Mouse (Mus musculus) liver, embryonic 16.5 days (tissue): ENCODE measurements around the gene Prkca. TPM values are rescaled to one million over a fixed set of nuclear protein-coding genes. Genes with fewer than 3 reads are reported as not detected.

Experiments
- ATAC-seq: fragments of 200-750 bp; cut with Nextera tagmentation; 2 replicates; pipeline ENCODE4 v1.8.0; 2017; ENCODE audit warnings: low read depth, mild to moderate bottlenecking, moderate number of reproducible peaks, moderate library complexity
- H3K27ac ChIP-seq: fragments of 300-500 bp; sonication (generic); 2 replicates; pipeline ENCODE4 v1.5.1; 2014; ENCODE audit warnings: mild to moderate bottlenecking, low read length
- H3K27me3 ChIP-seq: fragments of 300-500 bp; sonication (generic); 2 replicates; pipeline ENCODE4 v1.6.1; 2014; ENCODE audit warnings: low read depth, low read length, mixed read lengths; ENCODE audit not compliant: control insufficient read depth, insufficient read depth
- H3K36me3 ChIP-seq: fragments of 300-500 bp; sonication (generic); 2 replicates; pipeline ENCODE4 v1.6.1; 2014; ENCODE audit warnings: mild to moderate bottlenecking; ENCODE audit not compliant: control insufficient read depth, insufficient read depth
- H3K4me1 ChIP-seq: fragments of 300-500 bp; sonication (generic); 2 replicates; pipeline ENCODE4 v1.6.1; 2014; ENCODE audit warnings: low read depth, low read length, mixed read lengths; ENCODE audit not compliant: control insufficient read depth
- H3K4me2 ChIP-seq: fragments of 300-500 bp; sonication (generic); 2 replicates; pipeline ENCODE4 v1.6.1; 2014; ENCODE audit warnings: low read depth, low read length, mixed read lengths
- H3K4me3 ChIP-seq: fragments of 300-500 bp; sonication (generic); 2 replicates; pipeline ENCODE4 v1.5.1; 2014; ENCODE audit warnings: low read depth, mild to moderate bottlenecking, low read length
- H3K9ac ChIP-seq: fragments of 300-500 bp; sonication (generic); 2 replicates; pipeline ENCODE4 v1.6.1; 2014; ENCODE audit warnings: low read depth, low read length
- H3K9me3 ChIP-seq: fragments of 300-500 bp; sonication (generic); replicated peaks from 2 replicates; pipeline ENCODE4 v1.6.1; 2016; ENCODE audit warnings: low read length; ENCODE audit not compliant: control insufficient read depth
- WGBS: fragments of 180-500 bp; shearing (Covaris S2); extraction: QIAGEN DNeasy Blood & Tissue Kit; methylation state at CpG from one replicate; pipeline ENCODE4 v1.1.7; 2014; ENCODE audit not compliant: insufficient replicate concordance; 5-methylcytosine and 5-hydroxymethylcytosine counted together
- polyA plus RNA-seq: library from polyadenylated mRNA; unstranded; fragments of >200 nt; fragmentation: Nextera tagmentation; extraction: Ambion mirVana; gene quantifications from 2 replicates; pipeline ENCODE4 v1.2.1, GENCODE M21; 2015

Prkca gene
- polyA plus RNA-seq, 1 experiment from 2014 or later = 3.4 TPM

DNA sequence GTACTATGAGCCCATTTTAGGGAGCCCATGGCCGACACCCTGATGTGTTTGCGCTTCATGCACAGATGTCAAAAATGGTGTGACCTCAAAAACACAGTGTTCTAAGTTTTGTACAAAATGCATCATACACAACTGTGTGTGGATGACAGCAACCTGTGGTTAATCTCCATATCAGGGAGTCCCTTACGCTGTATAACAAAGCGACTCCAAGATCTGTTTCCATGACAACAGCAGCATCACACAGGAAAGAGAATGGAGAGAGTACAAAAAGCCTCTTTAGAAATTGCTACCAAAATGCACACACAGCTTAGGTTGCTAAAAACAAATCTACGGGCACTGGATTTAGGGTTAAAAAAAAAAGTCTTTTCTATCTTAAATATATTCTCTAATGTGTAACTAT is 171.8 kb downstream of the Prkca start:
- no peak overlapping the region for H3K9ac ChIP-seq
- H3K4me1 ChIP-seq = no peaks in the 10 kb centered on the region
- H3K9me3 ChIP-seq = no peaks in the 10 kb centered on the region
- H3K4me3 ChIP-seq = no peak overlapping the region
- no peak overlapping the region for H3K4me2 ChIP-seq
- H3K27ac ChIP-seq = no peak overlapping the region
- no peak for ATAC-seq
- WGBS = 70% methylated on average over 5 of the region's 5 CpGs
- no peaks in the 10 kb centered on the region for H3K36me3 ChIP-seq
- no peaks in the 10 kb centered on the region for H3K27me3 ChIP-seq

DNA sequence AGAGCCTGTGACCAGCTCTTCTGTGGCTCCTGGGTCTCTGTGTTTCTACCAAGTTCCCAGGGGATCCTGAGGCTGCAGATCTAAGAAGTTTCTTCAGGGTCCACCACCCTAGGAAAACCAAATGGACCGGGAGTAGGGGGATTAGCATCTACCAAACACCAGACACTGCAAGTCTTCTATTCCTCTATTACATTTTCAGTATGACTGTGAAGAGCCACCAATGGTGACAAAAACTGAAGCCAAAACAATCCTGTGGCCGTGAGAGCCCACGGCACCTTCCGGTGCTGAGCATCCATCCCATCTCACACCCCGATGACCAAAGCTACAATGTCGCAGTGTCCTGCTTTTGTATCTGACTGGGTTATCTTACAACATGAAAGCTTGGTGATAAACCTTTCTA is 172.5 kb downstream of the Prkca start:
- Histone ChIP-seq H3K9me3 (no peaks in the 10 kb centered on the region), H3K4me1 (no peaks in the 10 kb centered on the region)
- WGBS = 72% methylated on average over 6 of the region's 6 CpGs

DNA sequence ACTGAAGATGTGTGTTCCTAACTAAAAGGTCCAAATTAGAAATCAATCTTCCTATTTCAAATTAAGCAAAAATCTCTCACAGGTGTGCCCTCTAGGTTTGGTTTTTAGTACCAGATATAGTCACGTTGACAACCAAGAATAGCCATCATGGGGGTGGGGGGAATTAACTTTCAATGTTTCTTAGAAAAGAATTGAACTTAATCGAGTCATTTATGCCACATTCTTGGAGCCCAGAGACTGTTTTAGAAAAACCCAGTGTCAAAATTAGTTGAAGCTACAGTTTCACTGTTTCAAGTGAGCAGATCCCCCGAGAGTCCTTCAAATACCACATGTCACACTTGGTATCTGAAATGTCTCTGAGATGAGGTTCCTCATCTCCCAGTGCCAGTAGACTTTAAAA is 173.6 kb downstream of the Prkca start:
- no peaks in the 10 kb centered on the region for H3K27me3 ChIP-seq
- ATAC-seq = no peak
- whole genome bisulfite sequencing = 67% methylated on average over 3 of the region's 3 CpGs

More for the DNA sequence above, 172.5 kb downstream of the Prkca start:
- Histone ChIP-seq H3K9ac (no peak overlapping the region), H3K4me2 (no peak overlapping the region), H3K36me3 (no peaks in the 10 kb centered on the region), H3K4me3 (no peak overlapping the region), H3K27ac (no peak overlapping the region), H3K27me3 (no peaks in the 10 kb centered on the region)
- no peak for ATAC-seq

DNA sequence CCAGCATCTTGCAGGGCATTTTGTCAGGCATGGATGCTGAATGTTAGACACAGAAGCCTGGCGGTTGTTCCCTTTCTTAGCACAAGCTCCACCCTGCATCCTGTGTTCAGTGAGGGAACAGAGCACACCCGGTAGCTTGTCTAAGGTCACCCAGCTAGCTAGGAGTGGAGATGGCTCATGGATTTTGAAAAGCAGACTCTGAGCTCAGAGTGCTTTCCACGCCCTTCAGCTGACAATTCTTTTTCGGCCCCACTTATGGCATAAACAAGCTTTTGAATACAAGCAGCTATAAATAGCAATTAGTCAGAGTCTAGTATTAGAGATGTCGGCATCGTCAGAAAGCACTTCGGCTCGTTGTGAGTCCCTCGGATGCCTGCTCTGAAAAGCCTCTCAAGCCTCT is 178.0 kb downstream of the Prkca start:
- Histone ChIP-seq H3K9me3 (no peaks in the 10 kb centered on the region), H3K36me3 (no peaks in the 10 kb centered on the region), H3K4me2 (no peak overlapping the region), H3K9ac (no peak overlapping the region), H3K27me3 (no peaks in the 10 kb centered on the region), H3K4me1 (no peaks in the 10 kb centered on the region), H3K4me3 (no peak overlapping the region), H3K27ac (no peak overlapping the region)
- ATAC-seq = no peak
- 49% methylated on average over 9 of the region's 9 CpGs for WGBS

More for the DNA sequence above, 173.6 kb downstream of the Prkca start:
- H3K27ac ChIP-seq = no peak overlapping the region
- H3K4me1 ChIP-seq = no peaks in the 10 kb centered on the region
- no peaks in the 10 kb centered on the region for H3K9me3 ChIP-seq
- no peak overlapping the region for H3K4me2 ChIP-seq
- no peaks in the 10 kb centered on the region for H3K36me3 ChIP-seq
- no peak overlapping the region for H3K4me3 ChIP-seq
- H3K9ac ChIP-seq = no peak overlapping the region

DNA sequence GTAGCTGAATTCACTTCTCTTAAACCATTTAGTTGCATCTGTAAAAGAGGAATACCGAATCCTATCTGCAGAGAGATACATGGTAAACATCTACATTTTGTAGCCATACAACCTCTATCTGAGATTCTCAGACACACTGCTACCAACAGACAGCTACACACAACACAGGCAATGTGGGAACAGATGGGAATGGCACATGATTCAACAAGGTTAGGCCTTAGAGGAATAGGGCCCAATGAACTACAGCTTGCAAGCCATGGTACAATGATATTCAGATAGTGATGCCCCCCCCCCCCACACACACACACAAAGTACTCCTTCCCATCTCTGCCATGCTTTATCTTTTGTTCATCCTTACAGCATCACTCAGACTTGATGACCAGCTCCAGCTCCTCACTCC is 181.1 kb downstream of the Prkca start:
- no peak overlapping the region for H3K4me3 ChIP-seq
- 70% methylated on average over 1 of the region's 1 CpGs for WGBS
- no peaks in the 10 kb centered on the region for H3K9me3 ChIP-seq
- no peaks in the 10 kb centered on the region for H3K27me3 ChIP-seq
- H3K27ac ChIP-seq = no peak overlapping the region
- H3K4me2 ChIP-seq = no peak overlapping the region
- H3K36me3 ChIP-seq = no peaks in the 10 kb centered on the region
- ATAC-seq = no peak
- H3K4me1 ChIP-seq = no peaks in the 10 kb centered on the region
- no peak overlapping the region for H3K9ac ChIP-seq

DNA sequence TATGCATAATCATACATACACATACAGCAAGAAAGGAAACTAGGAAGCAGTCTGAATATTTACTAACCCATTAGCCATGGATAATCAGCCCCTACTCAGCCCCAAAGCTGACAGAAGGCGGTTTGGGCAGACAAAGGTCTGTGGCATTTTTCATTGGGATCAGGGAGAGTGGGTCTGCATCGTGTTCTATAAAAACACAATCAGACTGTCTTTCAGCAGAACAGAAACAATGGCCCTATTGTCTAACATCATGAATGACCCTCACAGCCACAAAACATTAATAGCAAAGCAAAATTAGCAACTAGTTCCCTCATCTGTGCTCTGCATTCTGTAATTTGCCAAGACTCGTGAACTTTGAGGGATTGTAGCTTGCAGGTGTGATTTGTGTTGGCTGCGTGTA is 181.6 kb downstream of the Prkca start:
- H3K27me3 ChIP-seq = no peaks in the 10 kb centered on the region
- H3K27ac ChIP-seq = no peak overlapping the region
- H3K4me1 ChIP-seq = no peaks in the 10 kb centered on the region
- H3K4me2 ChIP-seq = no peak overlapping the region
- H3K36me3 ChIP-seq = no peaks in the 10 kb centered on the region
- no peaks in the 10 kb centered on the region for H3K9me3 ChIP-seq
- ATAC-seq = no peak
- WGBS = 61% methylated on average over 4 of the region's 4 CpGs
- H3K9ac ChIP-seq = no peak overlapping the region
- H3K4me3 ChIP-seq = no peak overlapping the region

DNA sequence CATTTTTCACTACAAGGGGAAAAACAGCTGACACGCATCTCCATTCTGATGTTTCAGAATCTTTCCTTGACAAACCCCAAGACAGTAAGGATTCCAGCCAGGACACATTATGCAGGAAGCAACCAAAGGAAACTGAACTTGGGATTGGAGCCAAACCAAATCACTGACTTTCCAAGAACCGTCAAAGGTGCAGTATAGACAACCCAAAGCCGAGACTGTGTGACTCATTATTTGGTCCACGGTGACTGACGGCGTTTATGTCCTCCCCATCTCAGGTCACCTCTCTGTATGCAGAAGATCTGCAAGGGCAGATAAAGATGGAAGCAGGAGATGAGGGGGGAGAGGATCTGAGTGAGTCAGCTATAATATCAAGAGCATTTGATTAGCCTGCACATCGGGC is 183.7 kb downstream of the Prkca start:
- H3K9ac ChIP-seq = no peak overlapping the region
- WGBS = 77% methylated on average over 7 of the region's 7 CpGs
- no peak overlapping the region for H3K27ac ChIP-seq
- no peaks in the 10 kb centered on the region for H3K4me1 ChIP-seq
- no peak for ATAC-seq
- H3K9me3 ChIP-seq = no peaks in the 10 kb centered on the region
- no peak overlapping the region for H3K4me3 ChIP-seq
- H3K27me3 ChIP-seq = no peaks in the 10 kb centered on the region
- H3K4me2 ChIP-seq = no peak overlapping the region
- no peaks in the 10 kb centered on the region for H3K36me3 ChIP-seq

DNA sequence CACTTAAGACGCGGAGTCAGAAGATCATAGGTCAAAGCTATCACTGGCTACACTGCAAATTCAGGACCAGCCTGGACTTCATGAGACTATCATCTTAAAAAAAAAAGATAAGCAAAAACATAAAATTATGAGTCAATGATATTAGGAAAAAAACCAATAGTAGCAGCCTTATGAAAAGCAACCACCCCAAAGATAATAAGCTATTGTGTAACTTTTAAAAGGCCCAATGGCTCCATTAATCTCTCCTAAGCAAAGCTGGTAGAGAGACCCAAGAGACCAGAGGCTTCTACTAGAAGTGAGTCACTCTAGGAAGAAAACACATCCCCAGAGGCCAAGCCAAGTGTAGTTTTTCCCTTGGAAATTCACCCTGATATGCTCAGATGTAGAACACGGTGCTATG is 185.7 kb downstream of the Prkca start:
- H3K9me3 ChIP-seq = no peaks in the 10 kb centered on the region
- no peaks in the 10 kb centered on the region for H3K4me1 ChIP-seq
- WGBS = 70% methylated on average over 3 of the region's 3 CpGs
- H3K4me3 ChIP-seq = no peak overlapping the region
- no peak overlapping the region for H3K4me2 ChIP-seq
- H3K36me3 ChIP-seq = no peaks in the 10 kb centered on the region
- H3K27me3 ChIP-seq = no peaks in the 10 kb centered on the region
- no peak overlapping the region for H3K27ac ChIP-seq
- no peak for ATAC-seq
- no peak overlapping the region for H3K9ac ChIP-seq

DNA sequence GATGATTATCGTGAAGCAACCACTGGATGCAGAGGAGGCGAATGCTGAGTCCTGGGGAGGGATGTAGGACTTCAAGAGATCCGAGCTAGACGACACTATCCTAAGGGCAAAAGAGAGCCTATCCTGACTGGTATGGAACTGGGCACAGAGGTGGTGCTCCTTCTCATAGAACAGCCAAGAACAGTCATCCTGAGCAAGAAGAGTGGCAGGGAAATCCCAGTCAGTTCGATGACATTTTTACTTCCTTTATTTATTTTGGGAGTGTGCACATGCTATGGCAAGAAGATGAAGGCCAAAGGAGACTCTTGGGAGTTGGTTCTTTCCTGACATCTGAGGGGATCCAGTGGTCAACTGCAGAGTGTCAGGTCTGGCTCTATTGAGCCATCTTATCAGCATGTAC is 186.7 kb downstream of the Prkca start:
- H3K27ac ChIP-seq = no peak overlapping the region
- ATAC-seq = no peak
- H3K36me3 ChIP-seq = no peaks in the 10 kb centered on the region
- H3K4me2 ChIP-seq = no peak overlapping the region
- H3K9ac ChIP-seq = no peak overlapping the region
- no peaks in the 10 kb centered on the region for H3K27me3 ChIP-seq
- 56% methylated on average over 5 of the region's 5 CpGs for WGBS
- H3K9me3 ChIP-seq = no peaks in the 10 kb centered on the region
- no peaks in the 10 kb centered on the region for H3K4me1 ChIP-seq
- no peak overlapping the region for H3K4me3 ChIP-seq

DNA sequence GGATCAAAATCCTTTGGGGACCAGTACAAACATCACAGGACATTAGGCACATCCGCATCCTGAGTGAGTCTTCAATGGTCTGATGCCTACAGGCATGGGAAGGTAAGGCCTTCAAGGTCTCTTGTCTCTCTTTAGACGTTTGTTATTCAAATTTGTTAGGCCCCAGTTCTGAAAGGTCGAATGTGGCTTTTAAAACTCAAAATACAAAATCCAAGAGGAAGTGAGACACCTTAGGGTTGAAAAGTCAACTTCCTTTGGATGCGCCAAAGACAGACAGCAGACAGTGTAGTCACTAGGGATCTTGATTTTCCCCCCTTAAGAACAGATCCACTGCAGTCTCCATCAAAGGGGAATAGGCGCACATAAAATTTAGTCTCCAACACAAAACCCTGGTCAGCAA is 187.6 kb downstream of the Prkca start:
- no peak for ATAC-seq
- no peaks in the 10 kb centered on the region for H3K27me3 ChIP-seq
- no peaks in the 10 kb centered on the region for H3K36me3 ChIP-seq
- no peaks in the 10 kb centered on the region for H3K4me1 ChIP-seq
- no peak overlapping the region for H3K27ac ChIP-seq
- H3K4me3 ChIP-seq = no peak overlapping the region
- no peak overlapping the region for H3K9ac ChIP-seq
- no peak overlapping the region for H3K4me2 ChIP-seq
- H3K9me3 ChIP-seq = no peaks in the 10 kb centered on the region
- WGBS = 64% methylated on average over 5 of the region's 5 CpGs
